Mouse (Mus musculus): Measurements from ENCODE around the gene Atp6v1c2. TPM values are rescaled to one million over a fixed set of nuclear protein-coding genes. Genes with fewer than 3 reads are reported as not detected.

Atp6v1c2 gene
- polyA plus RNA-seq, 1 experiment: 2.9 TPM

DNA sequence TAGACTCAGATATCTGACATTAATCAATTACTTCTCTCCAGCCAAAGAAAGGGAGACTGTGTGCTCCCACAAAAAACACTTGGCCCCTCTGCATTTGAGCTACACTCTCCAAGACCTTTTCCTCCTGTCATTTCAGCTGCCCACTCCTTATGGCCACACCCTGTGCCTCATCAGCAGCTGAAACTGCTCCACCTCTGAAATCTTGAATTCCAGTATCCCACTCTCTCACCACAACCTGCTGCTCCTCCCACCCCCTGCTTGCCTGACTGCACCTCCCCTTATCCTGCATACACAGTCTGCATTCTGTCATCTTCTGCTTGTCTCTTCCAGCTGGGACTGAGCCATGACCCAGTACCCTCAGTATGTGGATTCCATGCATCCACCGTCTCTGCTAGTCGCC is 9.2 kb upstream of the Atp6v1c2 start:
- DNase-seq (ENCODE audit: extremely low spot score in 1 of 2, low spot score in 1 of 2): no peak

DNA sequence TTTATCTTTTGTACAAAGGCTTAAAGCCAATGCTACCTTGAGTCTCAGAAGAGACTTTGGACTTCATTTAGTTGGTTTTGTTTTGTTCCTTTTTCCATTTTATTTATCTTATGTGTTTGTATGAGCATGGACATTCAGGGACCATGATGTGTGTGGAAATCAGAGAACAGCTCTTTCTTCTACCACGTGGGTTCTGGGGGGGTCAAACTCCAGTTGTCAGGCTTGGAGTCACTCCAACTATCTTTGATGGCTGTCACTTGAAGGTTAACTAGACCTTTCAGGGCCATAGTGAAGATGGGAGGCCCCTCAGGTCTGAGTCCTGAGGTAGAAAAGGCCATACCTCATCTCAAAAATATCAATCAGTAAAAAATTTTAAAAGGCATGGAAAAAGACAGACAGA is 4.3 kb upstream of the Atp6v1c2 start:
- no peak for DNase-seq (ENCODE audit: extremely low spot score in 1 of 2, low spot score in 1 of 2)

DNA sequence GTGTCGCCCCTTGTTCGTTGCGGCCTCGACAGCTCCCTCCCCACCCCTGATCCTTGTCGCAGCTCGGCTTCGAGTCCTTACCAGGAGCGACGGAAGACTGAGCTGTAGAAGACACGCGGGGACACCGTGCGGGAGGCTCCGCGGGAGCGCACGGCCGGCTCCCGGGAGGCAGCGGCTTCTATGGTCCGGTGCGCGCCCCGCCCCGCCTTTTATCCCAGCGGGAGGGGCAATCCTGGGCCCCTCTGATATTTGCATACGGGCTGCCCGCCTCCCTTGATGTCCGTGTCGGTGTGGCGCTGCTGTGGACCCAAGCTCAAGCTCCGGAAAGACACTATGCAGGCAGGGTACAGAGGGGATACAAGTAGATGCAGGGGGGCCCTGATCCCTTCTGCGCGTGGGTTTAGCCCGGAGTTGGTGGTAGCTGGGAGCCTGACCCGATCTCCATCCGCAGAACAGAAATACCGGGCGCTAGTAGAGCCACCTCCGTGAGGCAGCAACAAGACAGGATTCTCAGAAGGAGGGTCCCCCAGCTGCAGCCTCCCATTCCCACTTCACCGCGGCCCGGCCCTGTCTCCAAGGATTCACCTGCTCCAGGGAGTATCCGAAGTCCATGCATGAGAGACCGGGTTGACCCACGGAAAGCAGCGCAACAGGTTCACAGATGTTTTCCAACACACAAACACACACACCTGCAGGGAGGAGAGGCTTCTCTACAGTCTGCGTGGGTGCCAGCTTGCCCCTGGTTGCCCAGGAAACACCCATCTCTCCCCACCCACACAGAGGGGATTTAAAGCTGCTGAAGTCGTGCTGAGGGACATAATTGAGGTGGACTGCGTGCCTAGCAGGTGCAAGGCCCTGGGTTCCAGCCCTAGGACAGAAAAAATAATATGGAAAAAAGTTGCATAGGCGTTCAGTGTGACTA is 4.3 kb downstream of the Atp6v1c2 start:
- DNase-seq (ENCODE audit: extremely low spot score in 1 of 2, low spot score in 1 of 2): peak in 1 of 2 experiments; percentile 23

DNA sequence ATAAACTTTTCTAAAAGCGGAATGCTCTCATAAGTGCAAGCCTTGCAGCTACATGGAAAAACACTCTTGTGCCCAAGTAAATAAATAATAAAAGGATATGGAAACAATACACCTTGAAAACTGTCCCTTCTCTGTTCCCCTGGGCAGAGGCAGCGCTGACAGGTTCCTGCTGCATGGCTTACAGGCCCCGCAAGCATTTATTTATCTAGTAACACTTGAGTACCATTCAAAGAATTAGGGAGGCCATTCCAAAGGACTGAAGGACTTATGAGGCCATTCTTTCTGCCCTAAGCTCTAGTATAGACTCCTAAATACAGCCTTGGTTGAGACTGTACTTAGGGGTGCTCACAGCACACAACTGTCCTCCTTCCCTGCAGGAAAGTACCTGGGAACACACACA is 10.7 kb downstream of the Atp6v1c2 start:
- DNase-seq (ENCODE audit: extremely low spot score in 1 of 2, low spot score in 1 of 2): no peak

DNA sequence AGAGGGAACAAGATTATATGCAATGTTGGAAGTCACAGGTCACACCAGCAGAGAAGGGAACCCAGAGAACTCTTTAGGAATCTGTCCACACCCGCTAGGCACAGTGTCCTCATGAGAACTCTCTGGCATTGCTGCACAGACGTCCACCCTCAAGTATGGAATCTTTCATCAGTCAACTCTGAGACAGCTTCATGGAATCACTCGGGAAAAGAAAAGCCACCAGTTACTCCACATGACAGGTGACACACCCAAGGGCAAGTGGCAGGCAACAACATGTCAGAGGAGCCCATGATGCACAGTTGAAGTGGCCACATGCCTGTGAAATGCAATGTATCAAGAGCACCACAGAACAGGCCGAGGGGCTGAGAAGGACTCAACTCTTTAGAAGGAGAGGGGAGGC is 11.2 kb downstream of the Atp6v1c2 start:
- DNase-seq (ENCODE audit: extremely low spot score in 1 of 2, low spot score in 1 of 2): no peak

DNA sequence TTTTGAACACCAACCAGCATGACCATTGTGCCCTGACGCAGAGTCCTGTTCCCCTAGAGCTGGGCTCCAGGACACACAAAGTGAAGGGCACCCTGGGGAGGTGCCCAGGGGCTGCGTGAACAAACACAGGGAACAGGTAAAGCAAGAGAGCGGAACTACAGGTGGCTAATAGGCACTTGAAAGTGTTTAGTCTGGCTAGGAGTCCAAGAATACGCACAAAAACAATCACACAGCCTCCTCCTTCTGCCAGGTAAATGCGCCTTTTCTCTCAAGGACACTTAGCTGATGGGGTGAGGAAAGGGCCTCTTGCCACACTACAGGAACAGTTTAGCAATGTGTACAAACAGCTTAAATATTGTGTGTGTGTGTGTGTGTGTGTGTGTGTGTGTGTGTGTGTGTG is 13.1 kb downstream of the Atp6v1c2 start:
- no peak for DNase-seq (ENCODE audit: extremely low spot score in 1 of 2, low spot score in 1 of 2)

DNA sequence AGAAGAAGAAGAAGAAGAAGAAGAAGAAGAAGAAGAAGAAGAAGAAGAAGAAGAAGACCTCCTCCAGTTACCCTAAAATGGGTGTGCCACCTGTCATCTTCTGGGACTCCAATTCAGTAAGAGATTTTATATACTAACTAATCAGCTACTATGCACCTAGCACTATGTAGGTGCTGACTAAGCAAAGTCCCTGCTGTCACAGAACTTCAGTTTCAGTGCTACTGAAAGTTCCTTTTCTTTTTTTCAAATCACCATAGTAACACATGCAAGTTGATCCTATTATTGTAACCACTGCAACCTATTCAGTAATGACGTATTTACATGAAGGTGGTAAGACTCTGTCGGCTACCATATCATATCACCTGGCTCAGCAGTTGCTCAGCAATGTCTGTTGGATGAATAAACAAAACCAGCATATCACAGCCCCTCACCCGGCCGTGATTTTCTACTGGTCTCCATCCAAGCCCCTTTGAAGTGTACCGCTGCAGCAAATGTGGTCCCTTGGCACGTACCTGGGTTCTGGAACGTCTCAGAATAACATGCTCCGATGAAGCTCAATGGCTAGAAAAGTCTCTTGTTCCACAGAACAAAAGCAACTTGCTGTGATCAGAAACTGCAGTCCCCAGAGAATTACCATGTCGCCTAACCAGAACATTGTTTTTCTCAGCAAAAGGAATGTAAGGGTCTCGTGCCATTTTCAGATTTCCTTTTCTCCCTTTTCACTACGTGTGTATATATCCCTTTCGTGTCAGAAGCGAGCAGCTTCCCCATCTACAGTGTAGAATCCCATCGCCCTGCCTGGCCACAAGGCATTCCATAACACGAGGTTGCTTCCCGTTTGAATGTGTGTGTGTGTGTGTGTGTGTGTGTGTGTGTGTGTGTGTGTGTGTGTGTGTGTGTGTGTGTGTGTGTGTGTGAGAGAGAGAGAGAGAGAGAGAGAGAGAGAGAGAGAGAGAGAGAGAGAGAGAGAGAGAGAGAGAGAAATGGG is 18.0 kb downstream of the Atp6v1c2 start:
- no peak for DNase-seq (ENCODE audit: extremely low spot score in 1 of 2, low spot score in 1 of 2)

DNA sequence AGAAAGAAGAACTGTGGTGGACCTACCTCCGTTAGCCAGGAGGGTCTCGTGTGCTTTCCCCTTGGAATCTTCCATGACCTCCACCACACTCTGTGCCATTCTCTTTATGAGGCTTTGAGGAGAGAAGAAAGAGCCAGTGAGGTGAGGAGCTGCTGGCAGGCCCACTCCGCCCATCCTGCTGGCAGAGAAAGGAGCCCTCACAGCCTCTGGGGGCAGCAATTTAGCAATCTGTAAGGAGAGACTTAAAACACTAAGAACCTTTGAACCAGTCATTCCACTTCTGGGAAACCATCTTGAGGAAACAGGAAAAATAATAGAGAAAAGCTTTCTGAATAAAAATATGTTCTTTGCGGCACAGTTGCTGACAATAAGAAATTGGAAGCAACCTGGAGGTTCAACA is 20.9 kb downstream of the Atp6v1c2 start:
- no peak for DNase-seq (ENCODE audit: extremely low spot score in 1 of 2, low spot score in 1 of 2)

DNA sequence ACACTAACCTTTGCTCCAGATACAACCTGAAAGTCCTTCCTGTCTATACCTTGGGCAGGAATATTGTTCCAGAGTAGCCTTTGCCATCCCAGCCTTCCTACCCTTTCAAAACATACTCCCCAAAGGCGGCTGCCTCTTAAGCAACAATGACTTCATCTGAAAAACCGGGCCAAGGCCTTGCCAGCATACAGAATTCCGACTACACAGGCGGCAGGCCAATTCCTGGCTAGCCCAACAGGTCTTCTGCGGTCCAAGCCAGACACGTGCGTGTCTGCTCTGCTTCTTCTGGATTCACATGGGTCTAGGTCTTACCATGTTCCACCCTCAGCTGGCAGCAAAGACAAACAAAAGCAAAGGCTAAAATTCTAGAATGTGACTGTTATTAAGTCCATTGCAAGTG is 23.7 kb downstream of the Atp6v1c2 start:
- no peak for DNase-seq (ENCODE audit: extremely low spot score in 1 of 2, low spot score in 1 of 2)

DNA sequence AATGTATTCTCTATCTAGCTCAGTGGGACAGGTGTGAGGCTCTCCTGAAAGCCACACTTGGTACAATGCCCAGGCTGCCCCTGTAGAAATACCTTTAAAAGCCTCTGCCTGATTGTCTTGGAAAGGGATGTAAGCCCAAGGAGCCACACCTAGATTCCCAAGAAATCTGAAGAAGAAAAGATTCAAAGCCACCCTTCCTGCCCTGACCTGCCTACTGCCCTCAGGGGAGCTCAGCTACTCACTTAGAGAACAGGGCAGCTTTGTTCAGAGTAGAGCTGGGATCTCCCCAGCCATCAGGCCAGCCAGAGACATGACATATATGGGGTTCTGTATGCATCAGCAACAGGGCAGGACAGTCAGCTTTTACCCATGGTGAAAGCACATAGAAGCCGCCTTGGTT is 29.3 kb downstream of the Atp6v1c2 start:
- no peak for DNase-seq (ENCODE audit: extremely low spot score in 1 of 2, low spot score in 1 of 2)

DNA sequence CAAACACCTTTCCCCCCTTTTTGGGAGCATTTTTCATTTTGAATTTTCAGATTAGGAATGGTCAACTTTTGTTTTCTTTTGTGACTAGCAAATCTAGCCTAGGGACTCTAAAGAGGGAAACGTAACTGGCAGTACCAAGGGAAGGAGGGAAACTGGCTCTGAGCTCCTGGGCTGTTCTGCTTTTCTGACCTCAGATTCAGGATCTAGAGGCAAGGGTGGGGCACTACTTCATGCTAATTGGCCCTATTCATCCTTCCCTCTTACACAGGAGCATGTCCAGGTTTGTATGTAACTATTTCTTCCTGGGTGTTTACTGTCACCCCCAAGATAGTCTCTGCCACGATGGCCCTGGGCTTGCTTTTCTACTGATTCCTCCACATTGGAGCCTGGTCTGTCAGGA is 32.3 kb downstream of the Atp6v1c2 start:
- DNase-seq (ENCODE audit: extremely low spot score in 1 of 2, low spot score in 1 of 2): no peak

DNA sequence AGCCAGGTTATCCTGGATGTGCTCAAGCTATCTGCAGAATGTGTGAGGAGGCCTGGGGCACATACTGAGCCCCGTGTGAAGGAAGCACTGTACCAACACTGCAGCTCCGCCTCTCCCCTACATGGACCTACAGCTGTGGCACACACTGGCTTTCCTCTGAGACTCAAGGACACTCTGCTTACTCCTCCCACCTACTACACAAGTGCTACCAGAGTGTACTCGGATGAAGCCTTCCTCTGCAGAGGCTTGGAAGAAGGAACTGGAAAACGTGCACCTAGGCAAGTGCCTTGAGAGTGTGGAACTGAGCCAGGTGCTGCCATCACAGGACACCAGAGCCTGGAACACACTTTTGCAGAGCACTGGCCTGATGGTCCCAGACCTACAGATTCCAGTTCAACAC is 38.6 kb downstream of the Atp6v1c2 start:
- no peak for DNase-seq (ENCODE audit: extremely low spot score in 1 of 2, low spot score in 1 of 2)

DNA sequence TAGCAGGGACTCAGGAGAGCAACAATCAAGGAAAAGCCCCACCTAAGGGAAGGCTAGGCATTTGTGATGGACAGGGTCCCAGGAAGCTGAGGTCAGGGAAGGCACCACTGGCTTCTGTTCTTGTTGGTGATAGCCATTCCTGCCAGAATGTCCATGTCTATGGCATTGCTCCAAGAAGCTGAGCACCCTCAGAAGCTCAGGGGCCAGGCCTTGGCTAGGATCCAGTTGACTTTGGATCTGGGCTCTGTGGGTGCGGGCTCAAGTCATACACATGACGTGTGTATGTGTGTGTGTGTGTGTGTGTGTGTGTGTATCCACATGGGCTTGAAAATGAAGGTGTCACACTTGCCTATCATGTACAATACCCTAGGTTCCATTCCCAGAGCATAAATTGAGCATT is 39.2 kb downstream of the Atp6v1c2 start:
- DNase-seq (ENCODE audit: extremely low spot score in 1 of 2, low spot score in 1 of 2): no peak

DNA sequence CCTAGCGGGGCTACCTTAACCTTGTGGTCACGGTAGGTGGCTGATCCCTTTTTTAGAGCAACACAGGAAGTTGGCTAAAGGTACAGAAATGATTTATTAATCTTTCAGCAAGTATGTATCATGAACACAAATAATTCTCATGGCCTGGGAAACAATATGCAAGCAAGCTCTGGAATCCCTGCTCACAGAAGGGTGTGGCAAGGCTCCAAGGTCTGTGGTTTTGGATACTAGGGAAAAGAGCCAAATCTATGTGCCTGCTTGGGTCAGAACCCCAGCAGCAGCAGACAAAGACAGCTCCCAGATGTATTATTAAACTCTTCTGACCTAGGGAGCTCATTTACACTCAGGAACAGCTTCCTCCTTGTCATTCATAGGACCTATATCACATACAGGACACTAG is 40.1 kb downstream of the Atp6v1c2 start:
- no peak for DNase-seq (ENCODE audit: extremely low spot score in 1 of 2, low spot score in 1 of 2)

DNA sequence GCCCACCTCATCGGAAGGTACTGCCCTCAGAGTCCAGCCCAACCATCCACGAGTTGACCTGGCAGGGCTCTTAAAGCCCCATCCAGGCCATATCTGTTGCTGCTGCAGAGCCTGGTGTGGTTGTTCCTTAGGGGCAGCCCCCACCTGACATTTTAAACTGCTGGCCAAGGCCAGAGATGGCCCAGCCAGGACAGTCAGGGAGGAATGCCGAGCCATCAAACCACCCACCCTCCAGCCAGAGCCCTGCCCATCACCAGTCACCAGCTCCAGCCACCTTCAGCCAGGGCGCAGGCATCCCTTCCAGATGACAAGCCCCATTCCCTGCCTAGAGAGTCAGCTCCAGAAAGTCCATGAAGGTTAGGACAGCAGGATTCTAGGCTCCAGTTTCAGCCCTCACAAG is 40.7 kb downstream of the Atp6v1c2 start:
- DNase-seq (ENCODE audit: extremely low spot score in 1 of 2, low spot score in 1 of 2): no peak

DNA sequence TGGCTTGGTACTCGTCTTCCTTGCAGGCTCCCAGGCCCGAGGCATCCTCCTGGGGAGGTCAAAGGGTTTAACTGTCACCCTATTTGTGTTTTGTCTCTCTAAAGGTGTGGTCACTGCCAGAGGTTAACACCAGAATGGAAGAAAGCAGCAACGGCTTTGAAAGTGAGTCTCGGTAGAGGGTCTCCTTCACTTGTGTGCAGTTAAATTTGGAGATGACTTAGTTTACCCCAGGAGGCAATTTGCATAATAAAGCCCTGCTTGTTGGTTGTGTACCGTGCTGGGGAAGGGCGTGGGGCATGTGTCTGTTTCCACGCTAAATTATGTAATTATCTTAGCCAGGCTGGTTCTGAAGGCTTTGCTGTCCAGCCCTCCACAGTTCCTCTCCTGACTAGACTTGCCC is 55.3 kb downstream of the Atp6v1c2 start:
- no peak for DNase-seq (ENCODE audit: extremely low spot score in 1 of 2, low spot score in 1 of 2)

DNA sequence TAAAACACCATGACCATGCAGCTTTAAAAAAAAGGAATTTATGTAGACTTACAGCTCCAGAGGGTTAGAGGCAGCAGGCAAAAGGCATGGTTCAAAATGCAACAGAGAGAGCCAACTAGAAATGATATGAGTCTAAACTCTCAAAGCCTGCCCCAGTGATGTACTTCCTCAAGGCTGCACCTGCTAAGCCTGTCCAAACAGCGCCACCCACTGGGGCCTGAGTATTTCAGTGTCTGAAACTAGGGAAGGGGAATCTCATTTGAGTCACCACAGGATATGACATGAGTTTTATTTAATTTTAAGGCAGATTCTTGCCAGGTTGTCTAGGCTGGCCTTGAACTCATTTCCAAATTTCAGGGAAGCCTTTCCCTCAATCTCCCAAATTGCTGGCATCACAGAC is 57.9 kb downstream of the Atp6v1c2 start:
- DNase-seq (ENCODE audit: extremely low spot score in 1 of 2, low spot score in 1 of 2): peak in 1 of 2 experiments; percentile 55

DNA sequence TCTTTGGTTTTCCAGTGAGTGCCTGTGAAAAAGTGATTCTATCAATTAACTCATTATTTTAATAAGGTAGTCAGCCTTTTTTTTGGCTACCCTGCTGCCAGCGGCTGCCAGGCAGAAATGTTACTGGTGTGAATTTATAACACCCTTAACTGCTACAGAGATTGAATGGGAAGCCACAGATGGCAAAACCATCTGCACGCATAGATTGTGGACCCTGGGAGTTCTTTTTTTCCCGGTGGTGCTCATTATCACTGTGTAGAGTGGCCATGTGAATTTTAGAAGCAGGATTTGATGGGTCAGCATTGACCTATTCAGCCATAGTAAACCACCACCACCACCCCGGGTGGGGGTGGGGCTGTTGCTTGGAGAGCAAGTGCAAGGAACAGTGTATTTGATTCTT is 61.8 kb downstream of the Atp6v1c2 start:
- peak in 1 of 2 experiments; percentile 43 for DNase-seq (ENCODE audit: extremely low spot score in 1 of 2, low spot score in 1 of 2)

DNA sequence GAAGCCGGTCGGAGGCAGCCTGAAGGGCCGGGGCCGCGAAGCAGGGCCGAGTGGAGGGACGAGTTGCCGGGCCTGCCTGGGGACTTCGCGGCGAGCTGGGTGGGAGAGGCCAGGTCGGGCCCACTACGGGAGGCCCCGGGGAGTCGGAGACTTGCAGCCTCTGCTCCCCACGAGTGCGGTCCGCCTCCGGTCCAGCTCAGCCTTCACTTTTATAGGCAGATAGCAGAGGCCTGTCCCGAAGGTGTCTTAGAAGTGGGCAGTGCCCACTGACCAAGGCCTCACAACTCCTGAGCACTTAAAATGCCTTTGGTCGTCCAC is 62.5 kb downstream of the Atp6v1c2 start:
- no peak for DNase-seq (ENCODE audit: extremely low spot score in 1 of 2, low spot score in 1 of 2)

DNA sequence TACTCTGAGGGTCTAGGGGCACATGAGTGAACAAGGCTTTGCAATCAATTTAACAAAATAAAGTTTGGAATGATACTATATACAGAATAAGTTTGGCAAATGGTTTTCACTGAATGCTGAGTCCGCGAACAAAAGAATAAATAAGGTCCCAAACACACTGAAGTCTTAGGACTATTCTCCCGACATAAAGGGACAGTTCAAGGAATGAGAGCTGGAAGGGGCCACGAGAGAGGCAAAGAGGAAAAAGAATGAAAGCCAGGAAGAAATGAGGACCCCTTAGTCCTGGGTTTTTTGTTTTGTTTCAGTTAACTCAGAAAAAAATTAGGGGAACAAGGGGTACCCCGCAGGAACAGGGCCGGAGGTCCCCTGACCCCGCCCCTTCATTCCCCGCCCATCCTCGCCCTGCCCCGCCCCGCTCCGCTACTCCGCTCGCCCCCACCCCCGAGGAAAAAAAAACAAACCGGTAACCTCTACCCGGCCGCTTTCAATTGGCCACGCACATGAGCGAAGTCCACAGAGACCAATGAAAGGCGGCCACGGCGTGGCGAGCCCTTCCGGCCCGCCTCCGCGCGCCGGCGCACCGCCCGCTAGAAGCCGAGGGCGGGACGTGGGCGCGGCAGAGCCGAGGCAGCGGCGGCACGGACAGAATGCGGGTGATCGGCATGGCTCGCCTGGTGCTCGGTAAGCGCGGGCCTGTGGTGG is 63.0 kb downstream of the Atp6v1c2 start, which contains the start of gene Pdia6:
Pdia6 (plus strand) TSS at position 575 of the 702 bp plus-strand sequence.
- DNase-seq (ENCODE audit: extremely low spot score in 1 of 2, low spot score in 1 of 2): peak; percentile 74 to 92

DNA sequence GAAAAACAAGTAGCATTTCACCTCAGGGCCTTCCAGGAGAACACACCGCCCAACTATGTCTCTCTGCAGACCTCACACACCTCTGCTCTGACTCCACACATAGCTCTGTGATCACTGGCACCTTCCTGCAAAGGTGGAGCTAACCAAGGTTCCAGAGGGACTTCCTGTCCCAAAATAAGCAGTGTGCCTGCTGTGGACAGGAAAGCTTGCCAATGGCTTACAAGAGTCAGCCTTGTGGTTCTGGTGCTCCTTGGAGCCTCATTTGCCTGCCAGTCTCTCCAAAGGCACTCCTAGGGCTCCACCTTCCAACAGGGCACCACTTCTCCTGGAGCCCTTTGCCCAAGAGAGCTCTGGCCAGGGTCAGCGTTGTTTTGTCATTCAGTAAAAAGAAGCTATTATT is 64.3 kb downstream of the Atp6v1c2 start:
- no peak for DNase-seq (ENCODE audit: extremely low spot score in 1 of 2, low spot score in 1 of 2)

Data from frontal cortex, adult 2 months (tissue).